Mouse (Mus musculus) layer of hippocampus, adult 8-10 months (tissue): Measurements from ENCODE around the gene Ugt1a6a. TPM values are rescaled to one million over a fixed set of nuclear protein-coding genes. Genes with fewer than 3 reads are reported as not detected.
"Not testable (repeated sequence)": the region's sequence is repeated elsewhere in the genome, so short reads cannot be mapped to it uniquely, and the experiment has no call there.

Source experiments
- DNase-seq, 2 experiments: peaks; one replicate each; pipeline ENCODE4 v3.0.0; 2022; ENCODE audit warnings: low spot score in 2 of 2
- total RNA-seq, 4 experiments: library from RNA; stranded (reverse); gene quantifications; 2 replicates each; pipeline ENCODE4 v1.2.4; 2022

The Ugt1a6a gene
- total RNA-seq, 4 experiments from 2014 or later = 1.4 to 4.1 (median 2.2) TPM

- DNase-seq = no peak
Observed at GRCm38 (mm10) chr1:88211812-88212211, 77.2 kb downstream of the Ugt1a6a start, which contains the start of gene Ugt1a1. Gene Ugt1a1, plus strand, starts transcription at chr1:88211959.

GRCm38 (mm10) chr1:88212341-88213045 lies 77.9 kb downstream of the Ugt1a6a start:
- no peak for DNase-seq

- DNase-seq = no peak
Observed at GRCm38 (mm10) chr1:88213061-88213460, 78.5 kb downstream of the Ugt1a6a start.

- no peak for DNase-seq
Observed at GRCm38 (mm10) chr1:88213766-88214461, 79.3 kb downstream of the Ugt1a6a start.

- peak in 1 of 2 experiments; percentile 5 for DNase-seq
Observed at GRCm38 (mm10) chr1:88214462-88214952, 79.9 kb downstream of the Ugt1a6a start.

GRCm38 (mm10) chr1:88215466-88216380 lies 81.1 kb downstream of the Ugt1a6a start:
- no peak for DNase-seq

GRCm38 (mm10) chr1:88216551-88216950 lies 81.9 kb downstream of the Ugt1a6a start:
- no peak for DNase-seq

GRCm38 (mm10) chr1:88217144-88217543 lies 82.5 kb downstream of the Ugt1a6a start:
- no peak for DNase-seq

GRCm38 (mm10) chr1:88217576-88217975 lies 83.0 kb downstream of the Ugt1a6a start:
- DNase-seq = no peak

- DNase-seq = peak in 1 of 2 experiments; percentile 9
Observed at GRCm38 (mm10) chr1:88218051-88218450, 83.4 kb downstream of the Ugt1a6a start.

- DNase-seq = no peak
Observed at GRCm38 (mm10) chr1:88218591-88218990, 84.0 kb downstream of the Ugt1a6a start.

GRCm38 (mm10) chr1:88219054-88219453 lies 84.4 kb downstream of the Ugt1a6a start:
- no peak for DNase-seq

- DNase-seq = no peak
Observed at GRCm38 (mm10) chr1:88220336-88220735, 85.7 kb downstream of the Ugt1a6a start.

- no peak for DNase-seq
Observed at GRCm38 (mm10) chr1:88222216-88222615, 87.6 kb downstream of the Ugt1a6a start.

- not testable (repeated sequence) for DNase-seq
Observed at GRCm38 (mm10) chr1:88223011-88223515, 88.5 kb downstream of the Ugt1a6a start.

- no peak for DNase-seq
Observed at GRCm38 (mm10) chr1:88223591-88223990, 89.0 kb downstream of the Ugt1a6a start.

GRCm38 (mm10) chr1:88224029-88224776 lies 89.6 kb downstream of the Ugt1a6a start:
- DNase-seq = no peak

GRCm38 (mm10) chr1:88225301-88225700 lies 90.7 kb downstream of the Ugt1a6a start:
- DNase-seq = not testable (repeated sequence)

- no peak for DNase-seq
Observed at GRCm38 (mm10) chr1:88225741-88226140, 91.1 kb downstream of the Ugt1a6a start.

GRCm38 (mm10) chr1:88226670-88227379 lies 92.2 kb downstream of the Ugt1a6a start, which contains the start of gene Mroh2a:
Gene Mroh2a, plus strand, starts transcription at chr1:88226986.
- no peak for DNase-seq
